Mouse (Mus musculus) retina, embryonic 14.5 days (tissue): ENCODE data around the gene Hbb-bh1.
"Not testable (repeated sequence)": the region's sequence is repeated elsewhere in the genome, so short reads cannot be mapped to it uniquely, and the experiment has no call there.

Source experiments
- DNase-seq: peaks from one replicate; pipeline ENCODE4 v3.0.0-alpha.2; 2015; ENCODE audit warnings: low spot score

Hbb-bh1 gene

GRCm38 (mm10) chr7:103811223-103811845, 31.6 kb downstream of the Hbb-bh1 start:
- no peak for DNase-seq

- no peak for DNase-seq
Measured at GRCm38 (mm10) chr7:103810746-103811145, 32.2 kb downstream of the Hbb-bh1 start.

GRCm38 (mm10) chr7:103810296-103810695, 32.7 kb downstream of the Hbb-bh1 start:
- no peak for DNase-seq

- no peak for DNase-seq
Measured at GRCm38 (mm10) chr7:103809801-103810155, 33.2 kb downstream of the Hbb-bh1 start.

GRCm38 (mm10) chr7:103808971-103809800, 33.8 kb downstream of the Hbb-bh1 start:
- DNase-seq: no peak

- DNase-seq: not testable (repeated sequence)
Measured at GRCm38 (mm10) chr7:103808120-103808519, 34.8 kb downstream of the Hbb-bh1 start.

GRCm38 (mm10) chr7:103806856-103807255, 36.1 kb downstream of the Hbb-bh1 start:
- DNase-seq: peak; percentile 69

- DNase-seq: no peak
Measured at GRCm38 (mm10) chr7:103792669-103793388, 50.1 kb downstream of the Hbb-bh1 start.

GRCm38 (mm10) chr7:103791721-103792120, 51.2 kb downstream of the Hbb-bh1 start, which contains the start of gene Olfr67:
Gene Olfr67 (minus strand): TSS chr7:103791821.
- DNase-seq: no peak
